Mouse (Mus musculus): ENCODE measurements around the gene Ascc1. TPM values are rescaled to one million over a fixed set of nuclear protein-coding genes. Genes with fewer than 3 reads are reported as not detected.

Gene Ascc1
- polyA plus RNA-seq, 1 experiment from 2014 or later: 43.6 TPM

DNA sequence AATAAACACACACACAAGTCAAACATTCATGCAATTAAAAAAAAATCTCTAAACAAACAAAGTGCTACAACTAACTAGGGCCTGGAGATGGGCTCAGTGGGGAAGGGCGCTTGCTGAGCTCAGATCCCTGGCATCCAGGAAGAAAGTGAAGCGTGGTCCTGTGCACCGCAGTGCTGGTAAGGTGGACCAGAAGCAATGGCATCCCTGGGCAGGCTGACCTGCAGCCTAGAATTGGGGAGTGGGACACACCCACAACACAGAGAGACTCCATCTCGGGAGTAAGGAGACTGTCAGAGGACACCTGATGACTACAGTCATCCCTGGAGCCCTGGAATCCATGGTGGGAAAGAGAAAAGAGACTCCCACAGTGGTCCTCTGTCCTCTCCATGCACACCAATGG is 29.2 kb upstream of the Ascc1 start:
- H3K4me1 ChIP-seq (ENCODE audit: control insufficient read depth, insufficient read depth, low read length): peaks cover 28% of the 10 kb centered on the region
- no peak overlapping the region for H3K4me2 ChIP-seq (ENCODE audit: low read depth, low read length)
- H3K27me3 ChIP-seq (ENCODE audit: control insufficient read depth, insufficient read depth, low read length): no peaks in the 10 kb centered on the region
- 86% methylated on average over 4 of the region's 4 CpGs for WGBS
- no peaks in the 10 kb centered on the region for H3K36me3 ChIP-seq (ENCODE audit: control insufficient read depth, insufficient read depth, low read length)
- H3K9ac ChIP-seq (replicated peaks; ENCODE audit: low read depth, low read length): no peak overlapping the region
- no peak overlapping the region for H3K27ac ChIP-seq (ENCODE audit: low read depth, low read length)
- no peak overlapping the region for H3K4me3 ChIP-seq (ENCODE audit: low read depth, low read length)
- ATAC-seq (ENCODE audit: low read depth): no peak
- H3K9me3 ChIP-seq (ENCODE audit: control insufficient read depth, low read length): no peaks in the 10 kb centered on the region

DNA sequence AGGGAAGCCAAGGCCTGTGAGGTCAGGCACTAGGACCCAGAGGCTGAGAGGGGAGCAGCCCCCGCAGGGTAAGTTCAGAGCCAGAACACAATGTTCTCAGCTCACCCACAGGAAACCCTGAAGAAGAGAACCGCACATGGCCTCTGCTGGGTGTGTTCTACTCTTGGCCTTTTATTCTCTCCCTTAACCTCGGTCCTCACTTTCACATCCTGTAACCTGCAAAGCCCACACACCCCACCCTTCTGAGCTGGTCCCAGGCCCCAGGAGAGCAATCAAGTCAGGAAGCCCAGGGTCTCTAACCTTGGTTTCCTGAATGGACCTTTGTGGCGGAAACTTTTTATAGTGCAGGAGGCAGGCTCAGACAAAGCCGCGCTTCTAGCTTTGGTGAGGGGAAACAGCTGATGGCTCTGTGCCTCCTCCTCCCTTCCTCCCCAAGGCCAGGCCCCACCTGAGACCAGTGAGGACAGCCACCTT is 28.4 kb upstream of the Ascc1 start:
- no peaks in the 10 kb centered on the region for H3K27me3 ChIP-seq (ENCODE audit: control insufficient read depth, insufficient read depth, low read length)
- H3K4me3 ChIP-seq (ENCODE audit: low read depth, low read length): no peak overlapping the region
- H3K36me3 ChIP-seq (ENCODE audit: control insufficient read depth, insufficient read depth, low read length): no peaks in the 10 kb centered on the region
- no peaks in the 10 kb centered on the region for H3K9me3 ChIP-seq (ENCODE audit: control insufficient read depth, low read length)
- no peak overlapping the region for H3K9ac ChIP-seq (replicated peaks; ENCODE audit: low read depth, low read length)
- no peak overlapping the region for H3K4me2 ChIP-seq (ENCODE audit: low read depth, low read length)
- peaks cover 36% of the 10 kb centered on the region for H3K4me1 ChIP-seq (ENCODE audit: control insufficient read depth, insufficient read depth, low read length)
- no peak for ATAC-seq (ENCODE audit: low read depth)
- WGBS: 2% methylated on average over 6 of the region's 6 CpGs
- peak overlapping the region; percentile 66; the same call in 1 of the 2 replicates for H3K27ac ChIP-seq (ENCODE audit: low read depth, low read length)

- 47% methylated on average over 3 of the region's 3 CpGs for WGBS
- Histone ChIP-seq H3K9me3 (ENCODE audit: control insufficient read depth, low read length) (no peaks in the 10 kb centered on the region), H3K27ac (ENCODE audit: low read depth, low read length) (no peak overlapping the region; the same call in 1 of the 2 replicates), H3K4me2 (ENCODE audit: low read depth, low read length) (no peak overlapping the region), H3K9ac (replicated peaks; ENCODE audit: low read depth, low read length) (no peak overlapping the region), H3K36me3 (ENCODE audit: control insufficient read depth, insufficient read depth, low read length) (no peaks in the 10 kb centered on the region), H3K4me3 (ENCODE audit: low read depth, low read length) (no peak overlapping the region), H3K27me3 (ENCODE audit: control insufficient read depth, insufficient read depth, low read length) (no peaks in the 10 kb centered on the region), H3K4me1 (ENCODE audit: control insufficient read depth, insufficient read depth, low read length) (peaks cover 35% of the 10 kb centered on the region)
- no peak for ATAC-seq (ENCODE audit: low read depth)
Observed at GRCm38 (mm10) chr10:59974786-59975185, 27.8 kb upstream of the Ascc1 start.

- 52% methylated on average over 2 of the region's 4 CpGs for WGBS
- H3K9me3 ChIP-seq (ENCODE audit: control insufficient read depth, low read length): no peaks in the 10 kb centered on the region
- no peak for ATAC-seq (ENCODE audit: low read depth)
- no peaks in the 10 kb centered on the region for H3K27me3 ChIP-seq (ENCODE audit: control insufficient read depth, insufficient read depth, low read length)
- H3K4me2 ChIP-seq (ENCODE audit: low read depth, low read length): no peak overlapping the region
- no peak overlapping the region for H3K4me3 ChIP-seq (ENCODE audit: low read depth, low read length)
- no peak overlapping the region for H3K27ac ChIP-seq (ENCODE audit: low read depth, low read length)
- no peak overlapping the region for H3K9ac ChIP-seq (replicated peaks; ENCODE audit: low read depth, low read length)
- H3K36me3 ChIP-seq (ENCODE audit: control insufficient read depth, insufficient read depth, low read length): no peaks in the 10 kb centered on the region
- H3K4me1 ChIP-seq (ENCODE audit: control insufficient read depth, insufficient read depth, low read length): peaks cover 22% of the 10 kb centered on the region
Observed at GRCm38 (mm10) chr10:59977141-59977540, 25.5 kb upstream of the Ascc1 start.

GRCm38 (mm10) chr10:59977715-59978343 is 24.8 kb upstream of the Ascc1 start:
- peak overlapping the region; percentile 76; the same call in 1 of the 2 replicates for H3K27ac ChIP-seq (ENCODE audit: low read depth, low read length)
- H3K4me2 ChIP-seq (ENCODE audit: low read depth, low read length): no peak overlapping the region
- ATAC-seq (ENCODE audit: low read depth): no peak
- H3K36me3 ChIP-seq (ENCODE audit: control insufficient read depth, insufficient read depth, low read length): no peaks in the 10 kb centered on the region
- WGBS: 90% methylated on average over 5 of the region's 5 CpGs
- H3K9ac ChIP-seq (replicated peaks; ENCODE audit: low read depth, low read length): no peak overlapping the region
- H3K27me3 ChIP-seq (ENCODE audit: control insufficient read depth, insufficient read depth, low read length): no peaks in the 10 kb centered on the region
- H3K9me3 ChIP-seq (ENCODE audit: control insufficient read depth, low read length): no peaks in the 10 kb centered on the region
- peaks cover 22% of the 10 kb centered on the region for H3K4me1 ChIP-seq (ENCODE audit: control insufficient read depth, insufficient read depth, low read length)
- H3K4me3 ChIP-seq (ENCODE audit: low read depth, low read length): no peak overlapping the region

GRCm38 (mm10) chr10:59978401-59978800 is 24.2 kb upstream of the Ascc1 start:
- Histone ChIP-seq H3K36me3 (ENCODE audit: control insufficient read depth, insufficient read depth, low read length) (no peaks in the 10 kb centered on the region), H3K4me2 (ENCODE audit: low read depth, low read length) (no peak overlapping the region), H3K9me3 (ENCODE audit: control insufficient read depth, low read length) (no peaks in the 10 kb centered on the region), H3K4me3 (ENCODE audit: low read depth, low read length) (no peak overlapping the region), H3K4me1 (ENCODE audit: control insufficient read depth, insufficient read depth, low read length) (peaks cover 22% of the 10 kb centered on the region), H3K27me3 (ENCODE audit: control insufficient read depth, insufficient read depth, low read length) (no peaks in the 10 kb centered on the region), H3K27ac (ENCODE audit: low read depth, low read length) (peak overlapping the region; percentile 76), H3K9ac (replicated peaks; ENCODE audit: low read depth, low read length) (no peak overlapping the region)
- no peak for ATAC-seq (ENCODE audit: low read depth)
- WGBS: 59% methylated on average over 2 of the region's 2 CpGs

DNA sequence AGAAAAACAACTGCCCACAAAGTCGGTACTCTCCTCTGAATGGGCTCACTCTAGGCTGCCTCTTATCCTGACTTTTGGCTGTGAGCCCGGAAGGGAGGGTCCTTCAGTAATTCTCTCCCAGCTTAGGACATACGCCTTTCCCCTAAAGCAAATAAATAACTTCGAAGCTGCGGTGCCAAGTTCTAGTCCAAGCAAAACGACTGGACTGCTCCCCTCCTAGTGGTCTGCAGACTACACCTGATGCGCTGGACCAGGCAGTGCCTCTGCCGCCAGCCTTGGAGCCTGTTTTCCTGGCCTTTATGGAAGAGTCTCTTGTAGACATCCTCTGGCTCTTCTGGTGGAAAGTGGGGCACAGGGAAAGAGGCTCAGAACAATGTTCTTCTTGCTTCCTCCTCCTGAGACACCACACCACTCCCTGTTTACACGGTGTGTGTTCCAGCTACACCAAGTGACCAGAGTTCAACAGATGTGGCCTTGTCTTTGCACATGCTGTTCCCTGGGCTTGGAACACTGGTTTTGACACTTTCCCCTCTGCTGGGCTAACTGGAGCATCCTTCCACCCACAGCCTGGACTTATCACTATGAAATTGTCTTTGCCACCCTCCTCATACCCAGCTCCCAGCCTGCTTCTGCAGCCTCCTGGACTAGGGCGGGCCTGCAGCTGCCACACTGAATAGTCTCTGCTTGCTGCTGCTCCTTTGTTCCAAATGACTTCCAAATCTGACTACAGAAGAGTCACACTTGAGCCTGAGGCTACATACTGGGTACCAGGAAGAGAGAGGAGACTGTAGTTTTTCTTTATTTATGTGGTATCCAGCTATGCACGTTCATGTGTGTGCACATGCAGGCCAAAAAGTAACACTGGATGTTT is 23.5 kb upstream of the Ascc1 start:
- H3K9ac ChIP-seq (replicated peaks; ENCODE audit: low read depth, low read length): no peak overlapping the region; the same call in 1 of the 2 replicates
- 38% methylated on average over 11 of the region's 11 CpGs for WGBS
- no peaks in the 10 kb centered on the region for H3K9me3 ChIP-seq (ENCODE audit: control insufficient read depth, low read length)
- ATAC-seq (ENCODE audit: low read depth): peak; percentile 65; the same call in 1 of the 2 replicates
- H3K27ac ChIP-seq (ENCODE audit: low read depth, low read length): peak overlapping the region; percentile 76
- no peaks in the 10 kb centered on the region for H3K36me3 ChIP-seq (ENCODE audit: control insufficient read depth, insufficient read depth, low read length)
- peaks cover 19% of the 10 kb centered on the region for H3K4me1 ChIP-seq (ENCODE audit: control insufficient read depth, insufficient read depth, low read length)
- no peaks in the 10 kb centered on the region for H3K27me3 ChIP-seq (ENCODE audit: control insufficient read depth, insufficient read depth, low read length)
- no peak overlapping the region for H3K4me3 ChIP-seq (ENCODE audit: low read depth, low read length)
- H3K4me2 ChIP-seq (ENCODE audit: low read depth, low read length): no peak overlapping the region

GRCm38 (mm10) chr10:59980815-59981244 is 21.8 kb upstream of the Ascc1 start:
- no peak overlapping the region for H3K4me2 ChIP-seq (ENCODE audit: low read depth, low read length)
- H3K27me3 ChIP-seq (ENCODE audit: control insufficient read depth, insufficient read depth, low read length): no peaks in the 10 kb centered on the region
- H3K9me3 ChIP-seq (ENCODE audit: control insufficient read depth, low read length): no peaks in the 10 kb centered on the region
- no peak for ATAC-seq (ENCODE audit: low read depth)
- no peak overlapping the region for H3K9ac ChIP-seq (replicated peaks; ENCODE audit: low read depth, low read length)
- peaks cover 12% of the 10 kb centered on the region for H3K4me1 ChIP-seq (ENCODE audit: control insufficient read depth, insufficient read depth, low read length)
- no peak overlapping the region for H3K4me3 ChIP-seq (ENCODE audit: low read depth, low read length)
- no peaks in the 10 kb centered on the region for H3K36me3 ChIP-seq (ENCODE audit: control insufficient read depth, insufficient read depth, low read length)
- no peak overlapping the region for H3K27ac ChIP-seq (ENCODE audit: low read depth, low read length)
- WGBS: 95% methylated on average over 6 of the region's 6 CpGs

- Histone ChIP-seq H3K27me3 (ENCODE audit: control insufficient read depth, insufficient read depth, low read length) (no peaks in the 10 kb centered on the region), H3K27ac (ENCODE audit: low read depth, low read length) (no peak overlapping the region), H3K9ac (replicated peaks; ENCODE audit: low read depth, low read length) (no peak overlapping the region), H3K4me2 (ENCODE audit: low read depth, low read length) (no peak overlapping the region), H3K4me3 (ENCODE audit: low read depth, low read length) (no peak overlapping the region), H3K9me3 (ENCODE audit: control insufficient read depth, low read length) (no peaks in the 10 kb centered on the region), H3K4me1 (ENCODE audit: control insufficient read depth, insufficient read depth, low read length) (peaks cover 12% of the 10 kb centered on the region), H3K36me3 (ENCODE audit: control insufficient read depth, insufficient read depth, low read length) (peaks cover 2% of the 10 kb centered on the region; the same call in 1 of the 2 replicates)
- WGBS: 83% methylated on average over 4 of the region's 4 CpGs
- no peak for ATAC-seq (ENCODE audit: low read depth)
Observed at GRCm38 (mm10) chr10:59981336-59981735, 21.3 kb upstream of the Ascc1 start.

All from neural tube, embryonic 14.5 days (tissue).